Mouse (Mus musculus): ENCODE measurements at regions not wholly inside any gene's neighbourhood (a gene's known extent, or its start where the extent isn't known, plus 50 kb on each side); places are given as distances from the start of the nearest gene placed in this dataset.

DNA sequence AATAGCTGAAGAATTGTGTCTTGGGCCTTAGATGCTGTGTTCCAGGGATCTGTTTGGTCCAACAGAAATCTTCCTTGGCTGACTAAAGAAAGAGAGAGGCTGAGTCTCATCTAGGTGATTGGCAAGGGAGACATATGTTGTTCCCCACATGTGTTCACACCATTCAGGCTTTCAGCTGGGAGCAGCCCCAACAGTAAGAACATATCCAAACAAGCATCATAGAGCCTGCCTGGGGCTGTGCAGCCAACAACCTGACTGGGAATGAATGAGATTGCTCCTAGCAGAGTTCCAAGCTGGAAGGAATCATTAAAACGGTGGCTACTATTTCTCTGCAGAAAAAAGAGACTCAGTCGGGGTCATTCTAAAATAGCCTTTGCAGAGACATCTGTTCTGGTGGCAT is 350.3 kb downstream of the Lpin1 start:
- Histone ChIP-seq H3K9ac (no peak overlapping the region), H3K36me3 (no peaks in the 10 kb centered on the region), H3K27me3 (no peaks in the 10 kb centered on the region), H3K4me3 (no peak overlapping the region), H3K9me3 (no peaks in the 10 kb centered on the region), H3K4me1 (no peaks in the 10 kb centered on the region), H3K27ac (no peak overlapping the region), H3K4me2 (replicated peaks) (no peak overlapping the region)
- 75% methylated on average over 2 of the region's 2 CpGs for WGBS
- no peak for ATAC-seq (ENCODE audit: low FRiP score, low read depth)

DNA sequence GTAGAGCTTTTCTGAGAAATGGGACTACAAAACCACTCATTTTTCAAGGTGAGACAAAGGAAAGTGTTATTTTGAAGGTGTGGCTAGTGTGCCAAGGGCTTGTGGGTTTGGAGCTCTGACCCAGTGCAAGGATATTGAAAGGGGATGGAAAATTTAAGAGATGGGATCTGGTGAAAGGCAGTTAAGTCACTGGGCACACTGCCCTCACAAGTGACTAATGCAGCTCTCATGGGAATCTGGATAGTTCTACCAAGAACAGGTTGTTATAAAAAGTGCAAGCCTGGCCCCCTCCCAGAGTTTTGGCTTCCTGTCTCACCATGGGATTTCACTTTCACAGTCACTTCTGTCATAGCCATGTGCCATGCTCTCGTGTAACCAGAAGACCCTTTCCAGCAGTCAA is 360.1 kb downstream of the Lpin1 start:
- H3K27ac ChIP-seq = no peak overlapping the region
- 70% methylated on average over 1 of the region's 1 CpGs for WGBS
- no peak overlapping the region for H3K4me3 ChIP-seq
- no peaks in the 10 kb centered on the region for H3K4me1 ChIP-seq
- H3K9ac ChIP-seq = no peak overlapping the region
- ATAC-seq (ENCODE audit: low FRiP score, low read depth) = no peak
- no peaks in the 10 kb centered on the region for H3K27me3 ChIP-seq
- no peak overlapping the region for H3K4me2 ChIP-seq (replicated peaks)
- no peaks in the 10 kb centered on the region for H3K36me3 ChIP-seq
- H3K9me3 ChIP-seq = no peaks in the 10 kb centered on the region

DNA sequence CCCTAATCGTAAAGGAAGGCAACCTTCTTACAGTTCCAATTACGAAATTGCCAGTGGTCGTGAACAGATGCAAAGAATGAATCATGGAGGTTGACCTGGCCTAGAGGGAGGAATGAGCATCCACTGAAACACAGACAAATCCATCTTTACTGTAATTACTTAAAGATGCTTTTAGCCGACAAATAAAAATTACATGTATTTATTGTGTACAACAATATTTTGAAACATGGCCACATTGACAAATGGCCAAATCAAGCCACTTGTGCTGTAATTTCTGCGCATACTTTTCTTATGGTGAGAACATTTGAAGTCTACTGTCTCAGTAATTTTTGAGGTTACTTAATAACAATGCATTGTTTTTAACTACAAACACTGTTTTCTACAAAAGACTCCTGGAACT is 360.7 kb downstream of the Lpin1 start:
- no peaks in the 10 kb centered on the region for H3K9me3 ChIP-seq
- no peak for ATAC-seq (ENCODE audit: low FRiP score, low read depth)

DNA sequence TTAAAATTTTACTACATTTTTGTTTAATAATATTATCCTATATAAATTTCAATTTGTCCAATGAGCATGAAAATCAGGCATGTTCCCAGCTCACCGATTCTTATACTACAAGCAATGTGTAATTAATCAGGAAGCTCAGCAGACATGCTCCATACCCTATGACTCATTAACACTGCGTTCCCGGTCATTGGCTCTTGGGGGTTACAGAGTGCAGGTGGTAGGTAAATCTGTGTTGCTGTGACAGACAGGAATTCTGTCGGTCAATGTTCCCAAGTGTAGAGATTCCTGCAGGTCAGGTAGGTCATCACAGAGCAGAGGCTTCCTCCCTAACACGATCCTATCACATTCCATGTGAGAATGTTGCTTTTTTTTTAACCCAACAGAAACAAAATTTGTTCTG is 371.0 kb downstream of the Lpin1 start:
- Histone ChIP-seq H3K4me2 (replicated peaks) (no peak overlapping the region), H3K4me3 (no peak overlapping the region), H3K9ac (no peak overlapping the region), H3K27ac (no peak overlapping the region), H3K27me3 (no peaks in the 10 kb centered on the region), H3K36me3 (no peaks in the 10 kb centered on the region), H3K4me1 (no peaks in the 10 kb centered on the region), H3K9me3 (no peaks in the 10 kb centered on the region)
- WGBS = 65% methylated on average over 5 of the region's 5 CpGs
- ATAC-seq (ENCODE audit: low FRiP score, low read depth) = no peak

More for the DNA sequence above, 360.7 kb downstream of the Lpin1 start:
- WGBS = 87% methylated on average over 5 of the region's 5 CpGs
- no peaks in the 10 kb centered on the region for H3K36me3 ChIP-seq
- H3K9ac ChIP-seq = no peak overlapping the region
- no peak overlapping the region for H3K27ac ChIP-seq
- H3K4me2 ChIP-seq (replicated peaks) = no peak overlapping the region
- no peak overlapping the region for H3K4me3 ChIP-seq
- no peaks in the 10 kb centered on the region for H3K27me3 ChIP-seq
- H3K4me1 ChIP-seq = no peaks in the 10 kb centered on the region

DNA sequence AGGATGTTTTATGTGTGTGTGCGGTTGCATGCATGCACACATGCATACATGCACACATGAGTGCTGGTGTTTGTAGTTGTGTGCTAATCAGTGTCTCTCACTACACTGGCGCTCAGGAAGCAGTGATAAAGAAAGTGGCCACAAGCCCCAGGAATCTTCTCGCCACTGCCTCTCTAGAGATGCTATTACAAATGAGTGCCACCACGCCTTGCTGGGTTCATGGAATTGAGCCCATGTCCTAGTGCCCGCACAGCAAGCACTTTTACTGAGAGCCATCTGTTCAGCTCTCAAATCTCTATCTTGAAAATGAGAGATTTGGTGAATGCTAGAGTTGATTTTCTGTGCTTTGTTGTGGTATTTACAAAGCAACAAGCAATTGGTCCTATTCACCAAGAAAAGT is 373.3 kb downstream of the Lpin1 start:
- H3K9ac ChIP-seq = no peak overlapping the region
- no peaks in the 10 kb centered on the region for H3K4me1 ChIP-seq
- H3K36me3 ChIP-seq = no peaks in the 10 kb centered on the region
- 86% methylated on average over 5 of the region's 5 CpGs for WGBS
- no peak overlapping the region for H3K27ac ChIP-seq
- no peaks in the 10 kb centered on the region for H3K27me3 ChIP-seq
- no peak overlapping the region for H3K4me2 ChIP-seq (replicated peaks)
- H3K9me3 ChIP-seq = no peaks in the 10 kb centered on the region
- no peak overlapping the region for H3K4me3 ChIP-seq
- no peak for ATAC-seq (ENCODE audit: low FRiP score, low read depth)

DNA sequence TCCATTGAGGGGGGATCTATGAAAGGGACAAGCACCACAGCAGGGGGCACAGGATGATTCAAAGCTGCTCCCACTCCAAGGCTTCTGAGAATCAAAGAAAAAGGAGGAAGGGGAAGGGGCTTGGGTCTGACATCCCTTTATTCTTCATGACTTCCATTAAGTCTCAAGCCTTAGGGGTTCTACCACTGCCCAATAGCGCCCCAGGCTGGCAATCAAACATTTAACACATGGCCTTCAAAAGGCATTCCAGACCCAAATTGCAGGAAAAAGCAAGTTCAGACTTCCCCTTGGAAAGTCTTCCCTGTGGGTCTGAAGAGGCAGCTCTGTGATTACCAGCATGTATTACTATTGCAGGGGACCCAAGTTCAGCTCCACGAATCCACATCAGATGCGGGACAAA is 377.2 kb downstream of the Lpin1 start:
- ATAC-seq (ENCODE audit: low FRiP score, low read depth) = no peak
- Histone ChIP-seq H3K4me2 (replicated peaks) (no peak overlapping the region), H3K4me3 (no peak overlapping the region), H3K9ac (no peak overlapping the region), H3K36me3 (no peaks in the 10 kb centered on the region), H3K27me3 (no peaks in the 10 kb centered on the region), H3K27ac (no peak overlapping the region), H3K9me3 (no peaks in the 10 kb centered on the region), H3K4me1 (no peaks in the 10 kb centered on the region)
- WGBS = 80% methylated on average over 3 of the region's 3 CpGs

DNA sequence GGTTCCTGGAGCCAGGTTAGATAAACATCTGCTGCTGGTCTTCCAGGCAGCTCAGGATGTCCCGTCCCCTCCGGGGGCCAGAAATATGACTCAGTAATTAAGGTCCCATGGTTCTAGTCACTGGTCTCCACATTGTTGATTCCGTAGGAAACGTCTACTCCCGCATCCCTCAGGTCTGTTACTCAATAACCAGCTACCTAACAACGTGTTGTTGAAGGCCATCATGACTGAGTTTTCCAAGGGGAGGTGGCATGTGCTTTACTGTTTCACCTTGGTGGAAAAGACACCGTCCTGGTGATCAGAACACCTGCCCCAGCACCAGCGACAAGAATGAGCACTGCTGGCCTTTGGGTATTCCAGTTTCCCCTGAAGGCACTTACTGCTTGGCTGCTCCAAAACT is 377.9 kb downstream of the Lpin1 start:
- ATAC-seq (ENCODE audit: low FRiP score, low read depth) = no peak
- H3K4me3 ChIP-seq = no peak overlapping the region
- H3K27ac ChIP-seq = no peak overlapping the region
- H3K4me1 ChIP-seq = no peaks in the 10 kb centered on the region
- H3K9me3 ChIP-seq = no peaks in the 10 kb centered on the region
- WGBS = 82% methylated on average over 8 of the region's 8 CpGs
- no peaks in the 10 kb centered on the region for H3K36me3 ChIP-seq
- H3K27me3 ChIP-seq = no peaks in the 10 kb centered on the region
- no peak overlapping the region for H3K9ac ChIP-seq
- H3K4me2 ChIP-seq (replicated peaks) = no peak overlapping the region

DNA sequence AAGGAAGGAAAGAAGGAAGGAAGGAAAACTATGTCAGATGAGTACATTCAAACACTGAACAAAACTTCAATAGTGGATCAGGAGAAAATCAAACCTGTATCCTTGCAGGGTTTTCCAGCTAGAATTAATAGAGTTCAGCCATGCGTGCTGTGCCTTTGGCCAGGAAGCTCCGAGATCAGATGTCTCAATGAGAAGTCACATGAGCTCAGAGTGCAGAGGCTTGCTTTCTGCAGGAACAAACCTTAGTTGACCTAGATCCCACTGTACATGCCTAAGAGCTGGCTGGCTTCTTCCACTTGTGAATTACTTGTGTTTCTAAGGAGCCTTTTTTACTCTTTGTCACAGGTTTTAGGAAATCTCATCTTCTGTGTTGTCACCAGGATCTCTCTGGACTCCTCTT is 378.7 kb downstream of the Lpin1 start:
- no peak overlapping the region for H3K4me3 ChIP-seq
- H3K4me1 ChIP-seq = no peaks in the 10 kb centered on the region
- H3K36me3 ChIP-seq = no peaks in the 10 kb centered on the region
- H3K27me3 ChIP-seq = no peaks in the 10 kb centered on the region
- ATAC-seq (ENCODE audit: low FRiP score, low read depth) = no peak
- no peak overlapping the region for H3K27ac ChIP-seq
- WGBS = 55% methylated on average over 2 of the region's 2 CpGs
- no peak overlapping the region for H3K4me2 ChIP-seq (replicated peaks)
- no peak overlapping the region for H3K9ac ChIP-seq
- H3K9me3 ChIP-seq = no peaks in the 10 kb centered on the region

DNA sequence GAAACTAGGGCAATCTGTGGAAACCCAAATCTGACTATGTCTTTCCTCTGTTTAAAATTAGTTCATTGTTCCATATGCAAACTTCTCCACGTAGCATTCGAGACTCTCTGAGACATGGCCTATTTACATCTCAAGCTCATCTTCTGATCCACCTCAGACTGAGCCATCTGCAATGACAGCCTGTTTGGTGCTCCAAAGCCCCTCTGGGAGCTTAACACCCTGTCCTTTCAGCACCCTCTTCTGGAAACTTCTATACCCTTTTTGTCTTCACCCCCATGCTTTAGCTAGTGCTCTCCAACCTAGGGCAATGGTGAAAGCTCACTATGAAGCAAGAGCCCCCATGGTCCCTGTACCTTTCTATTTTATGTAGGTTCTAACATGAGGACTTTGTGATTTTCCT is 379.7 kb downstream of the Lpin1 start:
- Histone ChIP-seq H3K36me3 (no peaks in the 10 kb centered on the region), H3K9ac (no peak overlapping the region), H3K9me3 (no peaks in the 10 kb centered on the region), H3K27ac (no peak overlapping the region), H3K27me3 (no peaks in the 10 kb centered on the region), H3K4me1 (no peaks in the 10 kb centered on the region), H3K4me2 (replicated peaks) (no peak overlapping the region), H3K4me3 (no peak overlapping the region)
- 83% methylated on average over 2 of the region's 2 CpGs for WGBS
- no peak for ATAC-seq (ENCODE audit: low FRiP score, low read depth)

DNA sequence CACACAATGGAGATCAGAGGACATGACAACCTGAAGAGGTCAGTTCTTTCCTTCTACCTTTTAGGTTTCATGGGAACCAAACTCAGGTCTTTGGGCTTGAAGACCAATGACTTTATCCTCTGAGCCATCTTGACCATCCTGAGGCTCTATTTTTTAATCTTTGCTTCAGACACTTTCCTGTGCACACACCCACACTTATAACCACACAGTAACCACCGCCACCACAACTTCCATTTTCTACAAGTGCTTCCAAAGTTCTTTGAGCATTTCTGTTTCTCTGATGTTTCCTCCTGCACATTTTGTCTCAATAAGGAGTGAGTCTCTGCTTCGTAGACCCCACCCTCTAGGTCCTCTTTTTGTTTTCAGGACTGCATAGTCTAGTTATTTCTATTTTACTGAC is 385.3 kb downstream of the Lpin1 start:
- Histone ChIP-seq H3K9ac (no peak overlapping the region), H3K27me3 (no peaks in the 10 kb centered on the region), H3K9me3 (no peaks in the 10 kb centered on the region), H3K4me3 (no peak overlapping the region), H3K4me1 (no peaks in the 10 kb centered on the region), H3K4me2 (replicated peaks) (no peak overlapping the region), H3K27ac (no peak overlapping the region), H3K36me3 (no peaks in the 10 kb centered on the region)
- WGBS = 90% methylated on average over 2 of the region's 2 CpGs
- ATAC-seq (ENCODE audit: low FRiP score, low read depth) = no peak

DNA sequence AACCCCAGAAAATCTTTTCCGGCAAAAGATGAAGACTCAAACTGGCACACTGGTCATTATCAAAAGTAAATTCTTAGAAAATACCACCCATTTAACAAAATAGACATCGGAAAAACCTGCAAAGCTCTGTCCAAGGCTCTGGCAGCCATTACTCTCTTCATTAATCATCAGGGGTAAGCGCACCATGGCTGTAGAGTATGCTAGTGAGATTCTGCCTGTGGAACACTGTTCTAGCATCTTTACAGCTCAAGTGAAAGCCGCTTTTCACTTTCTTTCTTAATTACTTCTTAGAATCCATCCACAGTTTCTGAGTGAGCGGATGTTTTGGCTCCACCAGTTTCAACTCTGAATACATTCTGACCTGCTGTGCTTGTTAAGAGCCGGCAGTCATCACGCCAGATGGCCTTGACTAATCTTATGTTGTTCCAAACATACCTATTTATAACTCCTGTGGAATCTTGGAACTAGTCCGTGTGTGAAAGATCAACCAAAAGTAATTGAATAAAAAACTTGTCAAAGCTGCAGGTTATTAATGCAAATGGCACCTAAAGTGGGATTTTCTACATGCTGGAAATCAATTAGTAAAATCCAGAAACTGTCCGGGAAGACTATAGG is 387.8 kb downstream of the Lpin1 start:
- Histone ChIP-seq H3K4me1 (no peaks in the 10 kb centered on the region), H3K27ac (no peak overlapping the region), H3K9me3 (no peaks in the 10 kb centered on the region), H3K36me3 (no peaks in the 10 kb centered on the region), H3K4me2 (replicated peaks) (no peak overlapping the region), H3K27me3 (no peaks in the 10 kb centered on the region), H3K9ac (no peak overlapping the region), H3K4me3 (no peak overlapping the region)
- whole genome bisulfite sequencing = 66% methylated on average over 9 of the region's 9 CpGs
- no peak for ATAC-seq (ENCODE audit: low FRiP score, low read depth)

DNA sequence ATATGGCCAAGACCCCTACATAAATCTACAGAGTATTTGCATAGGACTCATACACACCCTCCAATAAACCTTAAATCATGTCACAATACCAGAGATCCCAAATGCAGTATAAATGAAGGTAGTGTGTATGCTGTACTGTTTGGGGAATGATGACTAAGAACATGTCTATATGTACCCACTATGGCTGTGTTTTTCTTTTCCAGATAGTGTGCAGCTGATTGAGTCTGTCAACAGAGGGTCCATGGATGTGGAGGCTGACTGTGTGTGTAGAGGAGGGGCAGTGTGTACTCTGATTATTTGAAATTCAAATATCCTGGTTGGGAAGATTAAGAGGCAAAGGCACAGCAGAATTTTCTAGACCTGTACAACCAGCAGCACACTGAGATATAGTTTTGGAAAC is 388.6 kb downstream of the Lpin1 start:
- Histone ChIP-seq H3K4me1 (no peaks in the 10 kb centered on the region), H3K4me2 (replicated peaks) (no peak overlapping the region), H3K27ac (no peak overlapping the region), H3K4me3 (no peak overlapping the region), H3K9me3 (no peaks in the 10 kb centered on the region), H3K9ac (no peak overlapping the region), H3K36me3 (no peaks in the 10 kb centered on the region), H3K27me3 (no peaks in the 10 kb centered on the region)
- ATAC-seq (ENCODE audit: low FRiP score, low read depth) = no peak

DNA sequence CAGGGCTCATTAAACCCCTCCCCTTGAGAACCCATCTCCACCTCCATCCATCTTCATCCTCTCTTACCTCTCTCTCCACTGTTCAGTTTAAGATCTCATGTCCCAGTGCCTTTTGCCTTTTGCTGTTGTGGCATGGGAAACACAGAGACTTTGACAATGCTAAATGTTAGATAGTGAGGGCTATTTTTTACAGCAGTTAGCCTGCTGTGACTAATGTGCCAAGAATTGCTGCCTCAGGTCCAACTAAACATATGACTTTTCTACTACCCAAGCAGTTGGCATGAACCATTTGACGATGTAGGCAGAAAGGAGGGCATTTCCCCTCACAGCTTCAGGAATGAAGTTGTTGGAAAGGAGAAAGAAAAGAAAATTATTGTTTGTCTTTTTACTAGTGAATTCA is 389.6 kb downstream of the Lpin1 start:
- no peak for ATAC-seq (ENCODE audit: low FRiP score, low read depth)
- 80% methylated on average over 1 of the region's 1 CpGs for WGBS
- no peak overlapping the region for H3K4me2 ChIP-seq (replicated peaks)

More for the DNA sequence above, 389.6 kb downstream of the Lpin1 start:
- Histone ChIP-seq H3K27me3 (no peaks in the 10 kb centered on the region), H3K27ac (no peak overlapping the region), H3K4me3 (no peak overlapping the region), H3K4me1 (no peaks in the 10 kb centered on the region), H3K9me3 (no peaks in the 10 kb centered on the region), H3K36me3 (no peaks in the 10 kb centered on the region), H3K9ac (no peak overlapping the region)

All from limb, embryonic 13.5 days (tissue).